Mouse (Mus musculus) adrenal gland, postnatal 10 days (tissue): Measurements from ENCODE around the gene Polr1a. TPM values are rescaled to one million over a fixed set of nuclear protein-coding genes. Genes with fewer than 3 reads are reported as not detected.
"Not testable (repeated sequence)": the region's sequence is repeated elsewhere in the genome, so short reads cannot be mapped to it uniquely, and the experiment has no call there.

Source experiments
- DNase-seq: peaks from one replicate; pipeline ENCODE4 v3.0.0; 2021; ENCODE audit warnings: mixed read lengths
- long read RNA-seq, 2 experiments: library from polyadenylated mRNA; stranded (forward); transcript quantifications; one replicate each; pipeline ENCODE4 v2.0.0; 2021
- total RNA-seq, 2 experiments: library from RNA; stranded (reverse); gene quantifications; 2 replicates each; pipeline ENCODE4 v1.2.3; 2021

The Polr1a gene
- total RNA-seq: 10 to 100 TPM; 46.3 to 55.4 TPM
- long read RNA-seq, experiment 1, partial matches to known transcripts: 12 of 22 reads
- long read RNA-seq, experiment 1, other reads (novel, unspliced or antisense): 10 of 22 reads
- long read RNA-seq, experiment 2, full-length matches to known transcripts: 2 of 11 reads
- long read RNA-seq, experiment 2, partial matches to known transcripts: 5 of 11 reads
- long read RNA-seq, experiment 2, other reads (novel, unspliced or antisense): 4 of 11 reads

GRCm38 (mm10) chr6:71908481-71909381 lies at the start of gene Polr1a, which contains the start of gene Ptcd3:
Gene Polr1a (plus strand): TSS chr6:71909053.
Gene Ptcd3 (minus strand): TSS chr6:71908750.
- peak; percentile 95 for DNase-seq

- DNase-seq: no peak
Observed at GRCm38 (mm10) chr6:71867751-71868150, 41.1 kb upstream of the Polr1a start.

GRCm38 (mm10) chr6:71868809-71869208 lies 40.0 kb upstream of the Polr1a start:
- no peak for DNase-seq

GRCm38 (mm10) chr6:71871396-71871795 lies 37.5 kb upstream of the Polr1a start:
- no peak for DNase-seq

- DNase-seq: no peak
Observed at GRCm38 (mm10) chr6:71877965-71878760, 30.7 kb upstream of the Polr1a start.

GRCm38 (mm10) chr6:71893263-71893662 lies 15.6 kb upstream of the Polr1a start:
- DNase-seq: no peak

GRCm38 (mm10) chr6:71907702-71908235 lies 1.1 kb upstream of the Polr1a start:
- DNase-seq: no peak

- DNase-seq: no peak
Observed at GRCm38 (mm10) chr6:71909384-71909783, 531 bp downstream of the Polr1a start.

GRCm38 (mm10) chr6:71909840-71910239 lies 987 bp downstream of the Polr1a start:
- no peak for DNase-seq

- DNase-seq: peak; percentile 51
Observed at GRCm38 (mm10) chr6:71911686-71912450, 3.0 kb downstream of the Polr1a start.

- no peak for DNase-seq
Observed at GRCm38 (mm10) chr6:71920752-71921151, 11.9 kb downstream of the Polr1a start.

GRCm38 (mm10) chr6:71925233-71925632 lies 16.4 kb downstream of the Polr1a start:
- DNase-seq: not testable (repeated sequence)

- peak; percentile 79 for DNase-seq
Observed at GRCm38 (mm10) chr6:71927911-71928310, 19.1 kb downstream of the Polr1a start.

GRCm38 (mm10) chr6:71930053-71930452 lies 21.2 kb downstream of the Polr1a start:
- no peak for DNase-seq

GRCm38 (mm10) chr6:71930830-71931437 lies 22.1 kb downstream of the Polr1a start:
- no peak for DNase-seq

- no peak for DNase-seq
Observed at GRCm38 (mm10) chr6:71932347-71932746, 23.5 kb downstream of the Polr1a start.

GRCm38 (mm10) chr6:71934081-71934556 lies 25.3 kb downstream of the Polr1a start:
- peak; percentile 78 for DNase-seq

GRCm38 (mm10) chr6:71935737-71936136 lies 26.9 kb downstream of the Polr1a start:
- DNase-seq: peak; percentile 51

GRCm38 (mm10) chr6:71940912-71941311 lies 32.1 kb downstream of the Polr1a start:
- DNase-seq: no peak

GRCm38 (mm10) chr6:71945101-71945500 lies 36.2 kb downstream of the Polr1a start:
- DNase-seq: no peak

- no peak for DNase-seq
Observed at GRCm38 (mm10) chr6:71946121-71946520, 37.3 kb downstream of the Polr1a start.
